Mouse (Mus musculus): ENCODE measurements around the gene Piwil1.
A peak's percentile ranks its signal among the peaks of the same experiment; 100 is the strongest.

The Piwil1 gene

GRCm38 (mm10) chr5:128702224-128702623 lies at the start of gene Piwil1:
Piwil1 (plus strand) TSS chr5:128702524.
- no peak for DNase-seq (ENCODE audit: low spot score in 2 of 2)

DNA sequence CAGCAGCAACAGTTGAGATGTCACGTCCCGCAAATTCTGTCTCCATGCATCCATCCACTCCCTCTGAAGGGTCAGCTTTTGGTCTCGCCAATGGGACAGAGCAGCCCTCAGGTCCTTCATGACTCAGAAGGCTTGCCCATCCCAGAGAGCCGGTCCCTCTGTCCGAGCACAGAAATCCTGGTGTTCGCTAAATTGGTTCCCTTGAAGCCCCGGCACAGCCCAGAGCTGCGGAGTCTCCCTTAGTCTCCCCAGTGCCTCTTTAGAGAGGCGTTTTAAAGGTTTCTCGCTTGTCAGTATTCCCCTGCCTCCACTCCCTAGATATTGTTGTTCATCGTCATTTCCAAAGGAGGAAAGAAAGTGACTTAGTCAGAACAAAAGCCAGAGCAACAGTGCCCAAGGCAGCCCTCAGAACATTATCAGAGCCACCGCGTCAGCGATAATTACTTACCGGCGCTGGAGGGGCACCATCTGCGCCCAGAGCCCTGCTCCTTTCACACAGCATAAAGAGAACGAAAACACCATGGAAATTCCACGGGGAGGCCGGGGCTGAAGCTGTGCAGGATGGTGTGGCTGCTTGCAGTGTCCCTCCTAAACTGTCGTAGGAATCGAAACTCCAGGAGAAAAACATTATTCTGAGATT lies 45.7 kb upstream of the Piwil1 start:
- DNase-seq (ENCODE audit: low spot score in 2 of 2): no peak

DNA sequence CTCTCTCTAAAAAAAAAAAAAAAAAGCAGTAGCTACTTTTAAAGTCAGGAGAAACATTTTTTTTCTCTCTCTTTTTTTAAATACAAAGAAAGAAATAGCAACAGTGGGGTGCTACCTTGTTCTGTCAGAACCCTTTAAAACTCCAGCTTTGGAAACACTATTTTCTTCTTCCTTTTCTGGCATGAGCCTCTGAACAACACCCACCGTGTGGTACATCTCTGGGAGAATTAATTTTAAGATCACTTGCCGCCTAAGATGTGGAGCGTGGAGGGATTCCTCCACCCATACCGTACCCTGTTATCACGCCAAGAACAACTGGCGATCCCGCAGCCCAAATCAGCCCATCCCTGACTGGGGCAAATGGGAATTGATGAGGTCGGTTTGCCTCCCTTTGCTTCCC lies 42.2 kb upstream of the Piwil1 start:
- DNase-seq (ENCODE audit: low spot score in 2 of 2): no peak

GRCm38 (mm10) chr5:128662881-128663280 lies 39.4 kb upstream of the Piwil1 start:
- DNase-seq (ENCODE audit: low spot score in 2 of 2): no peak

- DNase-seq (ENCODE audit: low spot score in 2 of 2): no peak
Observed at GRCm38 (mm10) chr5:128663976-128664375, 38.3 kb upstream of the Piwil1 start.

GRCm38 (mm10) chr5:128665045-128665444 lies 37.3 kb upstream of the Piwil1 start:
- DNase-seq (ENCODE audit: low spot score in 2 of 2): no peak

DNA sequence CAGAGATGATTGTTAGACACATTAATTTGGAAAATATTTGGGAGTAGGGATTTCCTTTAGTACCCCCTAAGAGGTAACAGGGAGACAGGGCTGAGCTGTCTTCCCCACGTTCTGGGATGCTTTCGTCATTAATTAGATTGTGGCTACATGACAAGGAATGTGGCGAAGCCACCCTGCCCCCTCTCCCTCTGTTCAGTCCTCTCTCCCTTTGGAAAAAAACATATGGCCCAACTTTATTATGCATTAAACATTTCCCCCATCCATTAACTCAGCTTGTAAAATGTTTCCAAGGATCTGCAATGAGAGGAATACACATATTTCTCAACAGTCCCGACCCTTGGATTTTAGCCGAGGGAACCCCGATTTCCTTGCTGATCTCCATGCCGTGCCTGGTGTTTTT lies 35.0 kb upstream of the Piwil1 start:
- no peak for DNase-seq (ENCODE audit: low spot score in 2 of 2)

- DNase-seq (ENCODE audit: low spot score in 2 of 2): no peak
Observed at GRCm38 (mm10) chr5:128674124-128674523, 28.2 kb upstream of the Piwil1 start.

DNA sequence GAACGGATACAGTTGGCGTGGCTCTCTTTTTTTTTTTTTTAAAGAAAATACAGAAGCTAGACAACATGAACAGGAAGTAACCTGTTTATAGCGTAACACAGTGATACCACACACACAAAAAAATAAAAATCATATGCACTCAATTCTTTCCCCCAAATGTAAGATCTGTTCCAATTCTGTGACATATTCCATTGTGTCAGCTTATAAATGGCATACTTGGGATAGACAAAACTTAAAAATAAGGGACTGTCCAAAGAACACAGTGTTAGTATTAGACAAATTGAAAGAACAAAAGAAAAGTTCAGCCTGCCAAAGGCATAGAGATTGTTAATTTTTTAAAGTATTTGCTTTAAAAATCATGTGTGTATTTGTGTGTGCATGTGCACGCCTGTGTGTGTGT lies 25.0 kb upstream of the Piwil1 start:
- no peak for DNase-seq (ENCODE audit: low spot score in 2 of 2)

GRCm38 (mm10) chr5:128677861-128678260 lies 24.5 kb upstream of the Piwil1 start:
- DNase-seq (ENCODE audit: low spot score in 2 of 2): no peak

GRCm38 (mm10) chr5:128681456-128681855 lies 20.9 kb upstream of the Piwil1 start:
- peak in 1 of 2 experiments; percentile 34 for DNase-seq (ENCODE audit: low spot score in 2 of 2)

DNA sequence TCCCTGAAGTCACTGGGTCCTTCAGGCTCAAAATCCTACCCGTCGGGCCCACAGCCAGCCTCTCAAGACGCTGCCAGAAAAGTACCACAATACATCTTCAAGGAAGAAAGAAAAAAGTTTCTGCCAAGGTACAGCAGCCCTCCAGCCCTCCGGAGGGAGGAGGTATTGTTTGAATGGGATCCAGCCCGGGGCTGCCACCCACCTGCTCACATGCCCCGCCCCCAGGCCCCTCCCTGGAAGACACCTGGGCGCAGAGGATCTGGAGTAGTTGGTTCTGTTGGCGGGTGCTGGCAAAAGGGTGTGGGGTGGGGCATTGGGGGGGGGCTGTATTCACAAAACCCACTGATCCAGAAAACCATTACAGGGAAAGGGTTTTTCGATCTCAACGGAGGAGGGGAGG lies 18.1 kb upstream of the Piwil1 start:
- no peak for DNase-seq (ENCODE audit: low spot score in 2 of 2)

DNA sequence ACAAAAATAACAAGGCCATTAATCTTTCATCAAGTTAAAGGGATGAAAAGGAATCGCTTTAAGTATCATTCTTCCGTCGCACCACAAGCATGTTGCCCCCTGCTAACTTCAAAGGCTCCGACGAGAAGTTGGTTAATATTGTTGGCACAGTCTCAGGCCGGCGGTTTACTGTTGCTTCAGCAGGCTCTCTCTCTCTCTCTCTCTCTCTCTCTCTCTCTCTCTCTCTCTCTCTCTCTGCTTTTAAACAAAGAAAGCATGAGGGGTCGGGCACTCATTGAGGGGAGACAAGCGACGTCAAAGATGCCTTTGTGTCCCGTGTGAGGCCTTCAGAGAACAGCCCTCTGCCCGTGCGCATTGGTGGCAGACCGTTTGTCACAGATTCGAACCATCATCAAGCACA lies 17.7 kb upstream of the Piwil1 start:
- DNase-seq (ENCODE audit: low spot score in 2 of 2): no peak

GRCm38 (mm10) chr5:128687139-128687538 lies 15.2 kb upstream of the Piwil1 start:
- DNase-seq (ENCODE audit: low spot score in 2 of 2): no peak

DNA sequence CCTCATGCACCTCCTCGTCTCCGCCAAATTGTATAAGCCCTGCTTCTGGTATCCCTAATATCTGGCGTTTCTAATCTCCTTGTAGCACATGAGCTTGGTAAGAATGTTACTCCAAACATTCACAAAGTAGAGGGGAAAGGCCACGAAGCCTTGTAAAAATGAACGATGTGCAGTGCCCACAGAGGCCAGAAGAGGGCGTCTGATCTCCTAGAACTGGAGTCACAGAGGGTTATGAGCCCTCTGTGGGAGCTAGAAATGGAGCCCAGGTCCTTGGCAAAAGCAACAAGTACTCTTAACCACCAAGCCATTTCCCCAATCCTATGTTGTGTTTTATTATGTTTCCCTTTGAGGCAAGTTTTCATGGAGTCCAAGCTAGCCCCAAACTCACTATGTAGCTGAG lies 8.2 kb upstream of the Piwil1 start:
- no peak for DNase-seq (ENCODE audit: low spot score in 2 of 2)

DNA sequence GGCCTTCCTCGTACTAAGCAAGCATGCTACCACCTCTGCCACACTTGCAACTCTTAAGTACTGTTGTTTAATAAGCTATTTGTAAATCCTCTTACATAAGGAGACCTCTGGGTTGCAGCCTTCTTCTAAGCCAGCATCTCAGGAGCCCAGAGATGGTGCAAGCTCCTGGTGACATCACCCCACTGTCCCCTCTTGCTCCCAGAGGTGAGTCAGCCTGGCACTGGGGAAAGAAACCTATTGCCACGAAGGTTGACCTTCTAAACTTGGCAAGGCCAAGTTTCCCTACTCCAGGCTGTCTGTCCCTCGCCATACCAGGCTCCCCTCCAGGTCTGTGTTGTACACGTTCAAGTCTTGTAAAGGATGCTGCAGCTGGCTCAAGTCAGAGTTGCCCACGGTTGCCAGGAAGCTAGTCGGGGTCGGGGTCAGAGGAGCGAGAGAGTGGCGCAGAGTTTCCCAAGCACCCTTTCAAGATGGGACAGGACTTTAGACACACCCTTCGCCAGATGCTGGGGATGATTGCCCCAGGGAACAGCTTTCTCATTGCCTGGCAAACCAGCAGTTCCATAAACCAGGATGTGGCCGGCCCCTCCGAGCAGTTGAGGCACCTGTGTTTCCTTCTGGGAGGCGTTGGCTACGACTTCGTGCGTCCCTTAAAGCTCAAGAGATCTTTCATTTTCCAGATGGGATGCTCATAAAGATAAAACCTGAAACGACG lies 7.6 kb upstream of the Piwil1 start:
- DNase-seq (ENCODE audit: low spot score in 2 of 2): no peak

DNA sequence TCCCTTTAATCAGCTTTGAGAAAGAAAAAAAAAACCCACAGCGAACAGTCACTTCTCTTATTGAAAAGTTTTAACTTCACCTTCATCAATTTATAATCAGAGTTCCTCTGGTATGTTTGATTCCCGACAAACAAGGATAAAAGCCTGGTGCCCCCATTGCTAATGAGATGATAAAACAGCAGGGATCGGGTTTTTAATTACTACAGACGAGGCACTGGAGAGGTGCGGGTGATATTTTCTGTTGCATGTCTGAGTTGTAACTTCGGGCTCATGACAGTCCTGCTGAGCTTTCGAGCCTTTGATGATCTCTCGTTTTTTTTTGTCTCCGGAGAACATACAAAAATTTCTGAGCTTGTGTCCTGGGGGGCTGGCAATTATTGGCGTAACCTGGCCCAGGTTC lies 5.5 kb upstream of the Piwil1 start:
- no peak for DNase-seq (ENCODE audit: low spot score in 2 of 2)

GRCm38 (mm10) chr5:128700716-128701115 lies 1.6 kb upstream of the Piwil1 start:
- DNase-seq (ENCODE audit: low spot score in 2 of 2): no peak

GRCm38 (mm10) chr5:128703688-128704087 lies 1.4 kb downstream of the Piwil1 start:
- DNase-seq (ENCODE audit: low spot score in 2 of 2): no peak

- peak in 1 of 2 experiments; percentile 14 for DNase-seq (ENCODE audit: low spot score in 2 of 2)
Observed at GRCm38 (mm10) chr5:128704134-128704904, 2.0 kb downstream of the Piwil1 start.

DNA sequence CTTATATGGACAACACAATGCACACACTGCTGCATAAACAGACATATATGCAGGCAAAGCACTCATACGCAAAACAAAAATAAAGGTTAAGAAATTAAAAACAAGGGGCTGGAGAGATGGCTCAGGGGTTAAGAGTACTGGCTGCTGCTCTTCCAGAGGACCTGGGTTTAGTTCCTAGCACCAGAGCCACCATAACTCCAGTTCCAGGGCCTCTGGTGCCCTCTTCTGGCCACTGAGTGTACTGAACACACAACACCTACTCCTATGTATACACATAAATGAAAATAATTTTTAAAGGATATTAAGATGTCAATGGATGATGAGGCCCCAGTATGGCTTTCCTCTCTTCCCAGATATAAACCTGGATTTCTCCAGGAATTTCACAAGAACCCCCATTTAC lies 4.1 kb downstream of the Piwil1 start:
- no peak for DNase-seq (ENCODE audit: low spot score in 2 of 2)

- no peak for DNase-seq (ENCODE audit: low spot score in 2 of 2)
Observed at GRCm38 (mm10) chr5:128707271-128707670, 4.9 kb downstream of the Piwil1 start.

- DNase-seq (ENCODE audit: low spot score in 2 of 2): no peak
Observed at GRCm38 (mm10) chr5:128708929-128709328, 6.6 kb downstream of the Piwil1 start.
